Mouse (Mus musculus): ENCODE measurements around the gene Pla2g4f. TPM values are rescaled to one million over a fixed set of nuclear protein-coding genes. Genes with fewer than 3 reads are reported as not detected.

Gene Pla2g4f
- total and polyA plus RNA-seq, 2 experiments from 2014 or later: 0.05 TPM; not detected in 1

DNA sequence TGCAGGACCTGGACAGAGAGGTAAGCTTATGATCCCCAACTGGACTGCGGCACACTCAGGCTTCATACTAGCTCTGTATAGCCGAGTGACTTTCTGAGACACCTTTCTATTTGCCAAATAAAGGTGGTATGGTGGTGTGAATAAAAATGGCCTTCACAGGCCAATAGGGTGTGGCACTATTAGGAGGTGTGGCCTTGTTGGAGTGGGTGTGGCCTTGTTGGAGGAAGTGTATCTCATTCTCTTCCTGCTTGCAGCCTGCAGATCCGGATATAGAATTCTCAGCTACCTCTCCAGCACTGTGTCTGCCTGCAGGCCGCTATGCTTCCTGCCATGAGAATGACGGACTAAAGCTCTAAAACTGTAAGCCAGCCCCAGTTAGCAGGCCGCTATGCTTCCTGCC, 12.9 kb downstream of the Pla2g4f start:
- Histone ChIP-seq H3K27me3 (ENCODE audit: insufficient read depth, low read length) (no peaks in the 10 kb centered on the region), H3K27ac (ENCODE audit: low read depth, low read length) (no peak overlapping the region), H3K9ac (replicated peaks; ENCODE audit: low read length, poor library complexity, severe bottlenecking) (no peak overlapping the region), H3K4me2 (ENCODE audit: low read depth, low read length, poor library complexity, severe bottlenecking) (no peak overlapping the region), H3K36me3 (ENCODE audit: insufficient read depth, low read length) (no peaks in the 10 kb centered on the region), H3K9me3 (ENCODE audit: low read length) (no peaks in the 10 kb centered on the region), H3K4me3 (ENCODE audit: low read depth, low read length) (no peak overlapping the region), H3K4me1 (ENCODE audit: insufficient read depth, low read length) (no peaks in the 10 kb centered on the region)
- ATAC-seq (ENCODE audit: low FRiP score) (no peak), DNase-seq (ENCODE audit: low spot score) (no peak)
- 93% methylated on average over 6 of the region's 6 CpGs for WGBS
- no peak for TF ChIP-seq CTCF (IDR thresholded peaks at IDR 0.05)

DNA sequence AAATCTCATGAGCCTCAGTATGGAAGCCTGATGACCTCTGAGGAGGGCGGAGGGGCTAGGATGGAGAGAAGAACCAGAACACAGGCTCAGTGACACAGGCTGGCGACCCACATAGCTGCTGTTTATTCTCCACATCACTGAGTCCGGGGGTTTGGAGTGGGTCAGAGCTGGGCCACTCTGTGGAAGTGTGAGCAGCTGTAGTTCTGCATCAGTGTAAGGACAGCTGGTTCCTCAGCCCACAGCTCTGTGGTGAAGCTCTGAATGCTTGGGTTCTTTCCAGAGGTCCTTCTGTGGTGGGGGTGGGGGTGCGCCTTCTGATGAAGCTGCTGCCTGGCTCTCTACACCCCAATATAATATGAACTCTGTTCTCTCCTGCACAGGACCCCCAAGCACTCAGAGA, 14.1 kb downstream of the Pla2g4f start:
- no peak overlapping the region for H3K9ac ChIP-seq (replicated peaks; ENCODE audit: low read length, poor library complexity, severe bottlenecking)
- H3K36me3 ChIP-seq (ENCODE audit: insufficient read depth, low read length): no peaks in the 10 kb centered on the region
- no peak overlapping the region for H3K27ac ChIP-seq (ENCODE audit: low read depth, low read length)
- ATAC-seq (ENCODE audit: low FRiP score) (no peak), DNase-seq (ENCODE audit: low spot score) (no peak)
- TF ChIP-seq CTCF (IDR thresholded peaks at IDR 0.05): no peak
- no peak overlapping the region for H3K4me3 ChIP-seq (ENCODE audit: low read depth, low read length)
- no peaks in the 10 kb centered on the region for H3K27me3 ChIP-seq (ENCODE audit: insufficient read depth, low read length)
- no peaks in the 10 kb centered on the region for H3K9me3 ChIP-seq (ENCODE audit: low read length)
- 91% methylated on average over 4 of the region's 4 CpGs for WGBS
- no peak overlapping the region for H3K4me2 ChIP-seq (ENCODE audit: low read depth, low read length, poor library complexity, severe bottlenecking)
- H3K4me1 ChIP-seq (ENCODE audit: insufficient read depth, low read length): no peaks in the 10 kb centered on the region

GRCm38 (mm10) chr2:120296160-120296559, 17.8 kb downstream of the Pla2g4f start:
- no peaks in the 10 kb centered on the region for H3K4me1 ChIP-seq (ENCODE audit: insufficient read depth, low read length)
- no peak for DNase-seq (ENCODE audit: low spot score)
- H3K27me3 ChIP-seq (ENCODE audit: insufficient read depth, low read length): no peaks in the 10 kb centered on the region
- no peak overlapping the region for H3K4me2 ChIP-seq (ENCODE audit: low read depth, low read length, poor library complexity, severe bottlenecking)
- no peak for ATAC-seq (ENCODE audit: low FRiP score)
- H3K4me3 ChIP-seq (ENCODE audit: low read depth, low read length): no peak overlapping the region
- H3K27ac ChIP-seq (ENCODE audit: low read depth, low read length): no peak overlapping the region
- H3K9me3 ChIP-seq (ENCODE audit: low read length): no peaks in the 10 kb centered on the region
- H3K9ac ChIP-seq (replicated peaks; ENCODE audit: low read length, poor library complexity, severe bottlenecking): no peak overlapping the region
- H3K36me3 ChIP-seq (ENCODE audit: insufficient read depth, low read length): no peaks in the 10 kb centered on the region
- 7% methylated on average over 2 of the region's 2 CpGs for WGBS
- TF ChIP-seq CTCF (IDR thresholded peaks at IDR 0.05): no peak

- Histone ChIP-seq H3K9me3 (ENCODE audit: low read length) (no peaks in the 10 kb centered on the region), H3K4me2 (ENCODE audit: low read depth, low read length, poor library complexity, severe bottlenecking) (no peak overlapping the region), H3K27me3 (ENCODE audit: insufficient read depth, low read length) (no peaks in the 10 kb centered on the region), H3K4me3 (ENCODE audit: low read depth, low read length) (no peak overlapping the region), H3K9ac (replicated peaks; ENCODE audit: low read length, poor library complexity, severe bottlenecking) (no peak overlapping the region), H3K27ac (ENCODE audit: low read depth, low read length) (no peak overlapping the region), H3K36me3 (ENCODE audit: insufficient read depth, low read length) (no peaks in the 10 kb centered on the region), H3K4me1 (ENCODE audit: insufficient read depth, low read length) (no peaks in the 10 kb centered on the region)
- ATAC-seq (ENCODE audit: low FRiP score) (no peak), DNase-seq (ENCODE audit: low spot score) (no peak)
- WGBS: 87% methylated on average over 8 of the region's 9 CpGs
- no peak for TF ChIP-seq CTCF (IDR thresholded peaks at IDR 0.05)
These were observed 22.4 kb downstream of the Pla2g4f start for GRCm38 (mm10) chr2:120291471-120292078.

DNA sequence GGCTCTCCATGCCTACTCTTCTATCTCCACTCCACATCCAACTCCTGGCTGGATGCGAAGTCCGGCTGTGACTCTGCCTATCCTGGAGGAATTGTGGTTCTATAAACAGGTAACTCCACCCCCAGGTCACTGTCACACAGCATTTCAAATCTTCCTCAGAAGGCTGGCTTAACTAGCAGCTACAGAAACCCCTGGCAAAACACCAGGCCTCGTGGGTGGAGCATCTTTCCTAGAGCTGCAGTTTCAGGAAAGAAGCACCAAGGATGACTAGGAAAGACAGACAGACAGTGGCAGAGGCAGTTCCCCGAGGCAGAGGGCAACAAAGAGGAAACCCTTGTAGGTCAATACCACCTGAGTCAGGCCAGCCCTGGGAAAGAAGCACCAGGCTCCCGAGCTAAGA, 25.0 kb downstream of the Pla2g4f start, which contains the start of gene Pla2g4d:
Gene Pla2g4d, minus strand, starts transcription at position 203 of the 400 bp plus-strand sequence.
- Histone ChIP-seq H3K27ac (ENCODE audit: low read depth, low read length) (no peak within 1 kb of the TSS), H3K9me3 (ENCODE audit: low read length) (no peaks in the 10 kb centered on the region), H3K36me3 (ENCODE audit: insufficient read depth, low read length) (no peaks in the 10 kb centered on the region), H3K27me3 (ENCODE audit: insufficient read depth, low read length) (no peaks in the 10 kb centered on the region), H3K4me1 (ENCODE audit: insufficient read depth, low read length) (no peaks in the 10 kb centered on the region), H3K9ac (replicated peaks; ENCODE audit: low read length, poor library complexity, severe bottlenecking) (no peak within 1 kb of the TSS), H3K4me2 (ENCODE audit: low read depth, low read length, poor library complexity, severe bottlenecking) (no peak within 1 kb of the TSS), H3K4me3 (ENCODE audit: low read depth, low read length) (no peak within 1 kb of the TSS)
- ATAC-seq (ENCODE audit: low FRiP score) (no peak), DNase-seq (ENCODE audit: low spot score) (no peak)
- no peak for TF ChIP-seq CTCF (IDR thresholded peaks at IDR 0.05)
- WGBS: 75% methylated on average over 5 of the region's 5 CpGs

DNA sequence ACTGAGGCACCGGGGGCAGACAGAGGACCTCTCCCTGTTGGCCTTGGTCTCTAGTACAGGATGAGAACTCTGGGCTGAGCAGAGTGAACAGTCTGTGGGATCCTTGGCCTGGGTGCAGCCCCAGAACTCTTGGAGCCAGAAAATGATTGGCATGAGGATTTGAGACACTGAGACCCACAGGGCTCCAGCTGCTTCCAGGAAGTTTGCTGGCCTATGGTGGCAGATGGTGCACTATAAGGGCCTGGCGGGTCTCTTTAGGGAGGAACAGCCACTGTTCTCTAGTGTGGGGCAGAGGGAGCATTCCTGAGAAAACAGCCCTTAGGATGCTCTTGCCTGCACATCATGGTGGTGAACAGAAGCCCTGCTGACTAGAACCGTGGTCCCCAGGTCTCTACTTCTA, 25.6 kb downstream of the Pla2g4f start:
- Histone ChIP-seq H3K27me3 (ENCODE audit: insufficient read depth, low read length) (no peaks in the 10 kb centered on the region), H3K9ac (replicated peaks; ENCODE audit: low read length, poor library complexity, severe bottlenecking) (no peak overlapping the region), H3K4me3 (ENCODE audit: low read depth, low read length) (no peak overlapping the region), H3K9me3 (ENCODE audit: low read length) (no peaks in the 10 kb centered on the region), H3K36me3 (ENCODE audit: insufficient read depth, low read length) (no peaks in the 10 kb centered on the region), H3K27ac (ENCODE audit: low read depth, low read length) (no peak overlapping the region), H3K4me1 (ENCODE audit: insufficient read depth, low read length) (no peaks in the 10 kb centered on the region), H3K4me2 (ENCODE audit: low read depth, low read length, poor library complexity, severe bottlenecking) (no peak overlapping the region)
- ATAC-seq (ENCODE audit: low FRiP score) (no peak), DNase-seq (ENCODE audit: low spot score) (no peak)
- 85% methylated on average over 3 of the region's 3 CpGs for WGBS
- TF ChIP-seq CTCF (IDR thresholded peaks at IDR 0.05): no peak

All from midbrain, postnatal 0 days (tissue).